ENCODE assay signal across 8 mouse cellular contexts in genomic region chr10:22270879-22271786, GRCm38 (mm10).
DNase-seq lines count a peak whose midpoint lies in the region; ATAC-seq and TF ChIP-seq lines count a peak whose summit lies in the region.
"Not testable (repeated sequence)": the region's sequence is repeated elsewhere in the genome, so short reads cannot be mapped to it uniquely, and the experiment has no call there.

No protein-coding gene starts in this region.

- H3K4me3 ChIP-seq in CH12.LX (replicated peaks in 1 of 3; ENCODE audit: low read depth in 2 of 3, low read length in 2 of 3, poor library complexity in 1 of 3); forebrain, embryonic 14.5 days (ENCODE audit: low read depth, low read length); hindbrain, embryonic 11.5 days (ENCODE audit: low read depth, low read length); hindbrain, postnatal 0 days (ENCODE audit: low read length); midbrain, embryonic 10.5 days; midbrain, embryonic 15.5 days; neural tube, embryonic 13.5 days: not testable (repeated sequence)

- not testable (repeated sequence) for H3K27ac ChIP-seq in CH12.LX (ENCODE audit: insufficient read depth, low read depth); forebrain, embryonic 14.5 days (ENCODE audit: low read depth, low read length); hindbrain, postnatal 0 days; midbrain, embryonic 15.5 days; neural tube, embryonic 13.5 days (replicated peaks)
- H3K27ac ChIP-seq in hindbrain, embryonic 11.5 days (ENCODE audit: low read depth, low read length), result peak overlapping the region; percentile 58
- peak overlapping the region; percentile 74 for H3K27ac ChIP-seq in midbrain, embryonic 10.5 days (replicated peaks)

- TF ChIP-seq RAD21 in CH12.LX (IDR thresholded peaks at IDR 0.05; ENCODE audit: low read depth, low read length), result not testable (repeated sequence)

- in situ Hi-C loops in CH12.LX (cut with MboI; ENCODE audit: low pct_ligation_motif_present, low pct_unique_long_range_greater_than_20kb, low sequenced_read_pairs), result not testable (repeated sequence)

- not testable (repeated sequence) for H3K9ac ChIP-seq in CH12.LX (ENCODE audit: insufficient read depth, low read depth); forebrain, embryonic 14.5 days (ENCODE audit: low read length); hindbrain, embryonic 11.5 days (ENCODE audit: low read depth, low read length); hindbrain, postnatal 0 days (replicated peaks; ENCODE audit: low read length); midbrain, embryonic 15.5 days; neural tube, embryonic 13.5 days

- TF ChIP-seq CTCF in CH12.LX (conservative IDR thresholded peaks at IDR 0.05 in 1 of 2, IDR thresholded peaks at IDR 0.05 in 1 of 2; ENCODE audit: low read depth in 2 of 2, low read length in 2 of 2); hindbrain, postnatal 0 days (IDR thresholded peaks at IDR 0.05; ENCODE audit: low read depth): not testable (repeated sequence)

- TF ChIP-seq EP300 in CH12.LX (IDR thresholded peaks at IDR 0.05; ENCODE audit: low read length), result not testable (repeated sequence)

- H3K79me2 ChIP-seq in CH12.LX (replicated peaks; ENCODE audit: control insufficient read depth, extremely low read depth, insufficient read depth, poor library complexity, severe bottlenecking), result not testable (repeated sequence)

- not testable (repeated sequence) for H3K9me3 ChIP-seq in CH12.LX (replicated peaks; ENCODE audit: low read length); forebrain, embryonic 14.5 days (replicated peaks; ENCODE audit: control insufficient read depth, low read length); hindbrain, embryonic 11.5 days (ENCODE audit: control insufficient read depth, low read length); hindbrain, postnatal 0 days (ENCODE audit: low read length); midbrain, embryonic 15.5 days; neural tube, embryonic 13.5 days
- peaks cover 17% of the 10 kb centered on the region for H3K9me3 ChIP-seq in midbrain, embryonic 10.5 days (replicated peaks)

- peaks cover 0 to 13% of the 10 kb centered on the region in 2 experiments for H3K36me3 ChIP-seq in CH12.LX (replicated peaks in 1 of 2; ENCODE audit: control insufficient read depth in 1 of 2, insufficient read depth in 1 of 2, low read length in 1 of 2)
- H3K36me3 ChIP-seq in forebrain, embryonic 14.5 days (ENCODE audit: control insufficient read depth, insufficient read depth, low read length); hindbrain, embryonic 11.5 days (ENCODE audit: control insufficient read depth, insufficient read depth, low read length); hindbrain, postnatal 0 days (ENCODE audit: insufficient read depth, low read length); midbrain, embryonic 10.5 days; midbrain, embryonic 15.5 days (replicated peaks); neural tube, embryonic 13.5 days: not testable (repeated sequence)

- H3K27me3 ChIP-seq in CH12.LX (replicated peaks); hindbrain, embryonic 11.5 days (ENCODE audit: control insufficient read depth, insufficient read depth, low read length); hindbrain, postnatal 0 days (ENCODE audit: insufficient read depth, low read length): not testable (repeated sequence)
- H3K27me3 ChIP-seq in forebrain, embryonic 14.5 days (replicated peaks; ENCODE audit: control insufficient read depth, insufficient read depth, low read length), result peaks cover 15% of the 10 kb centered on the region
- peaks cover 22% of the 10 kb centered on the region for H3K27me3 ChIP-seq in midbrain, embryonic 10.5 days (ENCODE audit: low read depth, poor library complexity, severe bottlenecking)
- H3K27me3 ChIP-seq in midbrain, embryonic 15.5 days (replicated peaks), result peaks cover 11% of the 10 kb centered on the region; the same call in 1 of the 2 replicates
- H3K27me3 ChIP-seq in neural tube, embryonic 13.5 days, result peaks cover 17% of the 10 kb centered on the region

- H3K4me1 ChIP-seq in CH12.LX (ENCODE audit: control insufficient read depth in 1 of 2, insufficient read depth in 2 of 2); forebrain, embryonic 14.5 days (ENCODE audit: control insufficient read depth, insufficient read depth, low read length); hindbrain, embryonic 11.5 days (replicated peaks; ENCODE audit: control insufficient read depth, insufficient read depth, low read length); hindbrain, postnatal 0 days (ENCODE audit: insufficient read depth, low read length): not testable (repeated sequence)
- peaks cover 30% of the 10 kb centered on the region for H3K4me1 ChIP-seq in midbrain, embryonic 10.5 days
- peaks cover 15% of the 10 kb centered on the region for H3K4me1 ChIP-seq in midbrain, embryonic 15.5 days
- H3K4me1 ChIP-seq in neural tube, embryonic 13.5 days (replicated peaks), result peaks cover 16% of the 10 kb centered on the region

- dilution Hi-C loops in CH12.LX (cut with MboI; ENCODE audit: extremely low pct_ligation_motif_present, extremely low pct_unique_long_range_greater_than_20kb, low sequenced_read_pairs), result not testable (repeated sequence)

- 13% methylated on average over 8 of the region's 8 CpGs for WGBS in forebrain, embryonic 14.5 days
- 17% methylated on average over 7 of the region's 8 CpGs for WGBS in hindbrain, embryonic 11.5 days
- WGBS in hindbrain, postnatal 0 days, result 7% methylated on average over 7 of the region's 8 CpGs
- WGBS in midbrain, embryonic 10.5 days, result 26% methylated on average over 6 of the region's 8 CpGs
- WGBS in midbrain, embryonic 15.5 days, result 5% methylated on average over 7 of the region's 8 CpGs
- WGBS in neural tube, embryonic 13.5 days, result 17% methylated on average over 8 of the region's 8 CpGs

- ATAC-seq in forebrain, embryonic 14.5 days, result peak; percentile 49; the same call in 1 of the 2 replicates
- ATAC-seq in hindbrain, embryonic 11.5 days (ENCODE audit: low FRiP score), result peak; percentile 78
- peak; percentile 48; the same call in 1 of the 2 replicates for ATAC-seq in hindbrain, postnatal 0 days
- ATAC-seq in midbrain, embryonic 15.5 days (replicated peaks), result peak; percentile 51; the same call in 1 of the 2 replicates
- 0 out of 2 replicates have a peak, but pooled peaks have one; percentile 8 for ATAC-seq in neural tube, embryonic 13.5 days (ENCODE audit: low read depth)

- H3K4me2 ChIP-seq in CH12.LX (ENCODE audit: insufficient read depth, low read depth, poor library complexity, severe bottlenecking); forebrain, embryonic 14.5 days (ENCODE audit: low read length); hindbrain, embryonic 11.5 days (replicated peaks; ENCODE audit: low read depth, low read length); hindbrain, postnatal 0 days (ENCODE audit: low read depth, low read length); midbrain, embryonic 15.5 days; neural tube, embryonic 13.5 days: not testable (repeated sequence)

- not testable (repeated sequence) for TF ChIP-seq POLR2A in CH12.LX (IDR thresholded peaks at IDR 0.05; ENCODE audit: low read depth, low read length)

- peak; percentile 24 for DNase-seq in CH12.LX (ENCODE audit: extremely low read depth)
- DNase-seq in embryo, embryonic 11 days, result peak; percentile 18
- DNase-seq in forebrain, embryonic 14.5 days (ENCODE audit: low spot score); hindbrain, postnatal 0 days (ENCODE audit: low spot score): not testable (repeated sequence)
- peak; percentile 9 for DNase-seq in hindbrain, embryonic 11.5 days (ENCODE audit: low spot score)
- peak; percentile 41 for DNase-seq in midbrain, embryonic 10.5 days (ENCODE audit: low spot score)

Comparison
In these comparisons a context has a peak if more than half of its experiments do, and no peak if none do; other contexts are left out.
1. ATAC-seq: peak in every context shown above with its lines; median percentile 78 in hindbrain, embryonic 11.5 days; 51 in midbrain, embryonic 15.5 days; 49 in forebrain, embryonic 14.5 days; 48 in hindbrain, postnatal 0 days; 8 in neural tube, embryonic 13.5 days.